Mouse (Mus musculus): ENCODE measurements around the gene Fam118b.
A peak's percentile ranks its signal among the peaks of the same experiment; 100 is the strongest.

Gene Fam118b

GRCm38 (mm10) chr9:35198351-35198750 lies 69.3 kb downstream of the Fam118b start:
- no peak for DNase-seq (ENCODE audit: low spot score)

GRCm38 (mm10) chr9:35197625-35198024 lies 70.0 kb downstream of the Fam118b start:
- DNase-seq (ENCODE audit: low spot score), result no peak

- DNase-seq (ENCODE audit: low spot score), result no peak
These were observed 73.6 kb downstream of the Fam118b start for GRCm38 (mm10) chr9:35194048-35194447.

DNA sequence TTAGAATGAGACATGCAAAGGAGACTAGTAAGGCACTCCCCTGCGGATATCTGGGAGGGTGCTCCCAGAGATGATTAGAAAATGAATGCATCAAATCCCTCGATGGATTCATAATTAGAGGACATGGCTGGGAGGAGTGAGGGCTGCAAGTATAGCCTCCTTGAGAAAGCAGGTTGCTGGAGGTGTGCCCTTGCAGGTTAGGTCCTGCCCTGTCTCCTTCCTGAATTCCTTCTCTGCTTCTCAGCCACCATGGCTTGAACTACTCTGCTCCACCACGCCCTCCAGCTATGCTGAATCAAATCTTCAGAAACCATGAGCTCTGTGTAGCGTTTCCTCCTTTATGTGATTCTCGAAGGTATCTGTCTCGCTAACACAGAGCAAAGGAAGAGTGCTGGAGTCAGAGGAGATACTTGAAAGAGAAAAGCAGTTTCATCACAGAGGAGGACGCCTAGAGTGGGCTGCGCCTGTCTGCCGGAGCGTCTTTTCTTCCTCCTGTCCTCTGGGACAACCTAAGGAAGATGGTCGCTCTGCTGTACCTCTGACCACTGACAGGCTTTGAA lies 74.5 kb downstream of the Fam118b start:
- DNase-seq (ENCODE audit: low spot score), result no peak

GRCm38 (mm10) chr9:35188700-35189099 lies 78.9 kb downstream of the Fam118b start:
- DNase-seq (ENCODE audit: low spot score), result no peak

DNA sequence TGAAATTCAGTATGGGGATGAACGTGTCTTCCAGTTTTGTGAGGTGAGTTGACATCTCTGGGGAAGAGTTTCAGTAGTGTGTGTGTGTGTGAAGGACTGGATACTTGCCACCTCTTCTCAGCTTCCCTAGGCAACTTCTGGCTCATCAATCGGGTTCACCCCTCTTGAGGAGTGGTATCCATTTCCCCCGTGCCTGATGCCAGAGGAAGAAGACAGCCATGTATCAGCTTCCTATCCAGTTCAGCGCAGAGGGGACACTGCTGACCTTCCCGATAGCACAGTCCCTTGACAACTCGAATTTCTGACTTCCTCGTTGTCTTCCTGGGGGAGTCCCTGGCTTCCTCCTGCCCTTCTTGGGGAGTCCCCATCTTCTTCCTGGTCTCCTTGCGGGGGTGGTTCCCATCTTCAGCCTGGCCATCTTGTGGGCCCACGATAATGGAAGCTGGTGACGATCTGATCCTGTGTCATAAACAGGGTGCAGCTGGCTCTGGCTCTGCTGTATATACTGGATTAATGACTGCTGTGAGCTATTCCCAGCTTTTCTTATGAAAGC lies 80.2 kb downstream of the Fam118b start:
- no peak for DNase-seq (ENCODE audit: low spot score)

- DNase-seq (ENCODE audit: low spot score), result no peak
These were observed 81.2 kb downstream of the Fam118b start for GRCm38 (mm10) chr9:35186430-35186829.

DNA sequence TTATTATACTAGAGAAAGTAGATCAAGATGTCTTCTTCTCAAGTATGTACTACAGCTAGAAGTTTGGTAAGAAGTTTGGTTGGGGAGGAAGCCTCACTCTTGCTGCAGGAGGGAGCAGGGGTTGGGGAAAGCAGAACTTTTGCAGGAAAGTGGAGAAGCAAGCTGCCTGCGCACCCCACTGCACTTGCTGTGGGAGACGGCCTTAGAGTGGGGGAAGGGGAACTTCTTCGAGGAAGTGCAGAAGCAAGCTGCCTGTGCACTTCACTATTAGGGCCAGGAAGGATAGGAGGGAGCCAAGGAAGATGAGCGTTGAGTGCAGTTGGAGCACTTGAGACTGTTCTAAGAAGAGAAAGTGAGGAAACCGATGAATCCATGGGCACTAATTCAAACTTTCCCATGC lies 84.2 kb downstream of the Fam118b start:
- no peak for DNase-seq (ENCODE audit: low spot score)

DNA sequence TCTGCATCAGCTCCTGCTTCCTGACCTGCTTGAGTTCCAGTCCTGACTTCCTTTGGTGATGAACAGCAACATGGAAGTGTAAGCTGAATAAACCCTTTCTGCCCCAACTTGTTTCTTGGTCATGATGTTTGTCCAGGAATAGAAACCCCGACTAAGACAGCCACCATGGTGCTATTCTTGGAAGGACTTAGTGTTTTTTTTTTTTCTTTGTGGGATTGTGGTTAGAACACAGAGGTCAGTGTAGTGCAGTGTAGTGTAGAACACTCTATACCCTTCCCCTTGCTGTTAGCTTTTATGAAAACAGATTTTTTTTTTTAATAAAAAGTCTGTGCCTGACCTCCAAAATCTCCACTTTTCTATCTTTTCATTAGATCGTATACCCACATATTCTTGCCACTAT lies 84.8 kb downstream of the Fam118b start:
- DNase-seq (ENCODE audit: low spot score), result no peak

DNA sequence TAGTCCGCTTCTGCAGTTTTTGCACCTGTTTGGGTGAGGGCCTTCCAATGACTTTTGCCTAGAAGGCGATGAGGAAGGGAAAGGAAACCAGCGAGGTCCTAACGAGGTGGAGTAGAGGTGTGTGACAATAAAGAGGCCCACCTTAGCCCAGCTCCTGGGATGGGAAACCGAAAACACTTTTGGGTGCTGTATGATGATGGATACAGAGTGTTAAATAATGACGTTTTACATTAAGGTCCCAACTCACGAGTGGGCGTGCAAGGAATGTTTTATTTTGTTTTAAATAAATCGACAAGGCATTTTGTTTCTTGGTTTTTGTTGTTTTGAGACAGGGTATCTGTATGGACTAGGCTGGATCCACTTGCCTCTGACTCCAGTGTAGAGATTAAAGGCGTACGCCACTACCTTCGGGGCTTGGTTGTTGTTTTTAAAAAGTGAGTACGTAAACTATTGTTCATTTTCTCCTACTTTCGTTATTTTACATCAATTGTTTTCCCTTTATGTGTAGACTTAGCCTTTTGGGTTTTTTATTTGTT lies 91.4 kb downstream of the Fam118b start:
- no peak for DNase-seq (ENCODE audit: low spot score)

- DNase-seq (ENCODE audit: low spot score), result peak; percentile 79
These were observed 92.1 kb downstream of the Fam118b start, which contains the start of gene Dcps for GRCm38 (mm10) chr9:35175251-35176123. Gene Dcps (minus strand): TSS chr9:35176061.

DNA sequence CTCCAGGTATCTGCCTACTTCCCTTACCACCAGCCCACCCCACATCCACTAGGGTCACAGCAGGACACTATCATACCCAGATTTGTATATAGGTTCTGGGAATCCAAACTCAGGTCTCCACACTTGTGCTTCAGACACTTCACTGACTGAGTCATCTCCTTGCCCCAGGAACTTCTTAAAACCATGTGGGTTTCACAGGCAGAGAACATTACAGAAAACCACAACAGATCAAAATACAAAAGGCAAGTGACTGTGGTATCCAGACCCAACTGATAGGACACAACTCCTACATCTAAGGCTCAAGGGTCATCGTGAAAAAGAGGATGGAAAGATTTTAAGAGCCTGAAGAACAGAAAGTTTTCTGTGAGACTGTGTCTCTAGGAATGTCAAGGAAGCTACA lies 94.3 kb downstream of the Fam118b start:
- no peak for DNase-seq (ENCODE audit: low spot score)

GRCm38 (mm10) chr9:35170071-35170470 lies 97.5 kb downstream of the Fam118b start:
- DNase-seq (ENCODE audit: low spot score), result no peak

All from ovary, postnatal 10 days (tissue).